Mouse (Mus musculus) olfactory bulb, adult 2 months (tissue): Measurements from ENCODE around the gene Ccdc169.

Source experiments
- CTCF ChIP-seq: fragments of 200-500 bp; IDR thresholded peaks from 2 replicates; pipeline ENCODE4 v1.5.1; 2012; ENCODE audit warnings: low read depth, mild to moderate bottlenecking, low read length, moderate library complexity; ENCODE audit not compliant: insufficient read depth
- POLR2A ChIP-seq: fragments of 200-500 bp; IDR thresholded peaks from 2 replicates; pipeline ENCODE4 v1.6.1; 2012; ENCODE audit warnings: mild to moderate bottlenecking, low read depth, low read length, moderate library complexity; ENCODE audit not compliant: insufficient read depth

GRCm38 (mm10) chr3:55115989-55116388, 21.1 kb upstream of the Ccdc169 start:
- TF ChIP-seq CTCF: no peak
- TF ChIP-seq POLR2A: no peak
